Comparison of ENCODE assay signal across 8 mouse cellular contexts in the genomic region with DNA sequence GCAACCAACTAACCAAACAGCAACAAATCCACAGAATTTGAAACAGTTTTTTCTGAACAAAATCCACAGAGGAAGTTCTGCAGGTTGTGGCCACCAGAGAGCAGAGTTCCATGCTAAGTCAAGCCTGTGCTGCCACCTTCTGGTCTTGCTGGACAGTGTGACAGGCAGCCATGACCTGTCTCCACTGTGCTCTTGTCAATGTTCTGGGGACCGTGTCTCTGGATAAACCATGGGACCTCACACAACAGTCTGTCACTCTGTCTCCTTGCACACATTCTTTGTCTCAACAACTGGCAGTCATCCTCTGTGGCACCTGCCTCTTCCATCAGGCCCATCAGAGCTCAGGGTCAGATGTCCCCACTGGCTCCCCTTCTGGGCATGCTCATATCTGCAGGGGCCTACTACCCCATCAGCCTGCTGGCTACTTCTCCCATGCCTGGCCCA. TPM values are rescaled to one million over a fixed set of nuclear protein-coding genes. Genes with fewer than 3 reads are reported as not detected.
DNase-seq lines count a peak whose midpoint lies in the region; ATAC-seq and TF ChIP-seq lines count a peak whose summit lies in the region.

No protein-coding gene starts in this region.

- TF ChIP-seq EP300 in stomach, postnatal 0 days (optimal IDR thresholded peaks at IDR 0.05) = no peak

- DNase-seq in 3134 (ENCODE audit: extremely low read depth, insufficient read length, low spot score) = peak; percentile 49
- DNase-seq in embryo, embryonic 11 days = peak; percentile 86
- DNase-seq in heart, adult 8-10 months (ENCODE audit: low spot score) = peak; percentile 65
- peak; percentile 83 for DNase-seq in liver
- peak; percentile 78 for DNase-seq in neural tube, embryonic 11.5 days (ENCODE audit: low spot score)
- peak; percentile 86 for DNase-seq in stomach, postnatal 0 days (ENCODE audit: low spot score)

- H3K9me3 ChIP-seq in kidney, embryonic 15.5 days (replicated peaks) = no peaks in the 10 kb centered on the region
- H3K9me3 ChIP-seq in neural tube, embryonic 11.5 days (ENCODE audit: control insufficient read depth, low read length) = no peaks in the 10 kb centered on the region
- no peaks in the 10 kb centered on the region for H3K9me3 ChIP-seq in stomach, postnatal 0 days (ENCODE audit: control insufficient read depth, low read length)

- peaks cover 18% of the 10 kb centered on the region for H3K36me3 ChIP-seq in kidney, embryonic 15.5 days
- no peaks in the 10 kb centered on the region for H3K36me3 ChIP-seq in neural tube, embryonic 11.5 days (ENCODE audit: control insufficient read depth, insufficient read depth, low read length)
- no peaks in the 10 kb centered on the region for H3K36me3 ChIP-seq in stomach, postnatal 0 days (ENCODE audit: control insufficient read depth, insufficient read depth, low read length)

- no peak overlapping the region for H3K9ac ChIP-seq in kidney, embryonic 15.5 days
- no peak overlapping the region for H3K9ac ChIP-seq in neural tube, embryonic 11.5 days (ENCODE audit: low read length)
- H3K9ac ChIP-seq in stomach, postnatal 0 days (ENCODE audit: low read length) = no peak overlapping the region

- TF ChIP-seq CTCF in stomach, postnatal 0 days (IDR thresholded peaks at IDR 0.05; ENCODE audit: low read depth) = peak; percentile 100

- no peak overlapping the region for H3K27ac ChIP-seq in kidney, embryonic 15.5 days
- no peak overlapping the region for H3K27ac ChIP-seq in neural tube, embryonic 11.5 days (ENCODE audit: low read depth, low read length)
- H3K27ac ChIP-seq in stomach, postnatal 0 days (replicated peaks) = no peak overlapping the region

- H3K27me3 ChIP-seq in kidney, embryonic 15.5 days = no peaks in the 10 kb centered on the region
- H3K27me3 ChIP-seq in neural tube, embryonic 11.5 days (ENCODE audit: control insufficient read depth, insufficient read depth, low read length) = no peaks in the 10 kb centered on the region
- no peaks in the 10 kb centered on the region for H3K27me3 ChIP-seq in stomach, postnatal 0 days (ENCODE audit: control insufficient read depth, insufficient read depth, low read length)

- ATAC-seq in activated CD4-positive, CD25-positive, alpha-beta regulatory T cell, adult 4 months = peak; percentile 82
- peak; percentile 61; the same call in 1 of the 2 replicates for ATAC-seq in kidney, embryonic 15.5 days (replicated peaks; ENCODE audit: low FRiP score)
- ATAC-seq in neural tube, embryonic 11.5 days (ENCODE audit: insufficient read depth, low FRiP score, low TSS enrichment) = no peak; the same call in 1 of the 2 replicates
- ATAC-seq in stomach, postnatal 0 days (ENCODE audit: low FRiP score, low TSS enrichment) = peak; percentile 79

- H3K4me2 ChIP-seq in kidney, embryonic 15.5 days = no peak overlapping the region
- H3K4me2 ChIP-seq in neural tube, embryonic 11.5 days (ENCODE audit: low read depth) = no peak overlapping the region
- no peak overlapping the region for H3K4me2 ChIP-seq in stomach, postnatal 0 days (replicated peaks; ENCODE audit: low read depth)

- peaks cover 24% of the 10 kb centered on the region for H3K4me1 ChIP-seq in kidney, embryonic 15.5 days
- no peaks in the 10 kb centered on the region for H3K4me1 ChIP-seq in neural tube, embryonic 11.5 days (ENCODE audit: control insufficient read depth, insufficient read depth, low read length)
- no peaks in the 10 kb centered on the region for H3K4me1 ChIP-seq in stomach, postnatal 0 days (replicated peaks; ENCODE audit: control insufficient read depth, insufficient read depth)

- no peak overlapping the region for H3K4me3 ChIP-seq in kidney, embryonic 15.5 days (replicated peaks)
- H3K4me3 ChIP-seq in neural tube, embryonic 11.5 days (ENCODE audit: low read depth, low read length) = no peak overlapping the region
- H3K4me3 ChIP-seq in stomach, postnatal 0 days (ENCODE audit: low read depth, low read length) = no peak overlapping the region

- 13% methylated on average over 1 of the region's 1 CpGs for WGBS in kidney, embryonic 15.5 days
- 50% methylated on average over 1 of the region's 1 CpGs for WGBS in neural tube, embryonic 11.5 days
- 19% methylated on average over 1 of the region's 1 CpGs for WGBS in stomach, postnatal 0 days

RNA-seq across cellular contexts. Expression of a gene that starts 27.2 kb away (rescaled TPM):
- under 1 TPM; 0.41 to 0.46 TPM for polyA plus RNA-seq in activated CD4-positive, CD25-positive, alpha-beta regulatory T cell, adult 4 months (2017; shearing (Covaris generic))
- total RNA-seq in heart, adult 8-10 months (2022) = 1 to 10 TPM in 2 of 4 experiments, under 1 TPM in 2; 0.72 to 1.7 (median 1.2) TPM
- polyA plus RNA-seq in kidney, embryonic 15.5 days (2015; fragmentation: Nextera tagmentation; extraction: Ambion mirVana) = 8.0 and 8.4 TPM in 2 replicates
- 4.6 and 5.8 TPM in 2 replicates for polyA plus RNA-seq in neural tube, embryonic 11.5 days (2014; fragmentation: Nextera tagmentation; extraction: Ambion mirVana)
- 1.1 and 1.4 TPM in 2 replicates for polyA plus RNA-seq in stomach, postnatal 0 days (2015; fragmentation: Nextera tagmentation; extraction: Ambion mirVana)

RNA-seq across cellular contexts. Expression of a gene that starts 42.8 kb away (rescaled TPM):
- polyA plus RNA-seq in activated CD4-positive, CD25-positive, alpha-beta regulatory T cell, adult 4 months (2017; shearing (Covaris generic)) = 1 to 10 TPM; 3.8 to 4.0 TPM
- total RNA-seq in heart, adult 8-10 months (2022) = 1 to 10 TPM; 1.0 to 3.7 (median 1.3) TPM
- 54.0 and 66.0 TPM in 2 replicates for polyA plus RNA-seq in kidney, embryonic 15.5 days (2015; fragmentation: Nextera tagmentation; extraction: Ambion mirVana)
- 37.1 and 39.4 TPM in 2 replicates for polyA plus RNA-seq in neural tube, embryonic 11.5 days (2014; fragmentation: Nextera tagmentation; extraction: Ambion mirVana)
- 7.2 and 10.0 TPM in 2 replicates for polyA plus RNA-seq in stomach, postnatal 0 days (2015; fragmentation: Nextera tagmentation; extraction: Ambion mirVana)
